Mouse (Mus musculus): Measurements from ENCODE around the gene Fcna.

Gene Fcna

GRCm38 (mm10) chr2:25577951-25578795 lies 49.7 kb downstream of the Fcna start:
- DNase-seq (ENCODE audit: low spot score): no peak

DNA sequence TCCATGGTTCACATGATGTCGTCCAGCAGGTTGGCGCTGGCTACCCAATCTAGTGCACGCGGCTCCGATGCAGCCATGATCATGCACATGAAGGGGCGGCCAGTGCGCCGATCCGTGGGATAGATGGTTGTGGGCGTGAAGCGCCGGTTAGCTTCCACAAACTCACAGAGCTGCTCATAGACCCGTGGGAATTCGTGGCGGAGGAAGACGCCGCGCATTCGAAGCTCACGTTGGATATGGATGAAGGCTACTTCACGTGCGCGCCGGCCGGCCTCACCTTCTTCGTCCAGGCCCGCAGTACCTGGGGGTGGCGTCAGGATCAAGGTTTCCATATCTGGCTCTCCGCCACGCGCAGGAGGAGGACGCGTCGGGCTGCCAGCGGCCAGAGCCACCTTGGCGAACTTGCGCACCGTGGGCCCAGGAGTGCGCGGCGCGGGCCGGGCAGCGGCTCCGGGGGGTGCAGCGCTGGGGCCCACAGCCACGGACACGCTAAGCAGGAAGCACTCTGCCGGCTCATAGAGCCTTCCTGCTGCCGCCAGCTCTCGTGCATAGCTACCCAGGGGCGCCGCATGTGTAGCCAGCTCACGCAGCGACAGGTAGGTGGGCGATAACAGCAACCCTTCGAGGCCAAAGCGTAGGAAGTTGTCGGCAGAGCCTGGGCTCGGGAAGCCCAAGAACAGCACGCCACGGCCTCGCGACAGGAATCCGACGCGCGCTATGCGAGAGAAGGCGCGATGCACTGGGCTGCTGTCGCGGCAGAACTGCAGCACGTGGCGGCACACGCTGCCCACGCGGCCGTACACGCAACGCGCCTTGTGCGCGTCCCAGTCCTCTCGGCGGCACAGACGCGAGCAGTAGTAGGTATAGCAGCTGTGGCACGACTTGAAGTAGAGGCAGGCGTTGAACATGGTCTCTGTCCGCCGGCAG lies 50.6 kb downstream of the Fcna start:
- no peak for DNase-seq (ENCODE audit: low spot score)

GRCm38 (mm10) chr2:25576028-25576850 lies 51.6 kb downstream of the Fcna start:
- DNase-seq (ENCODE audit: low spot score): no peak

DNA sequence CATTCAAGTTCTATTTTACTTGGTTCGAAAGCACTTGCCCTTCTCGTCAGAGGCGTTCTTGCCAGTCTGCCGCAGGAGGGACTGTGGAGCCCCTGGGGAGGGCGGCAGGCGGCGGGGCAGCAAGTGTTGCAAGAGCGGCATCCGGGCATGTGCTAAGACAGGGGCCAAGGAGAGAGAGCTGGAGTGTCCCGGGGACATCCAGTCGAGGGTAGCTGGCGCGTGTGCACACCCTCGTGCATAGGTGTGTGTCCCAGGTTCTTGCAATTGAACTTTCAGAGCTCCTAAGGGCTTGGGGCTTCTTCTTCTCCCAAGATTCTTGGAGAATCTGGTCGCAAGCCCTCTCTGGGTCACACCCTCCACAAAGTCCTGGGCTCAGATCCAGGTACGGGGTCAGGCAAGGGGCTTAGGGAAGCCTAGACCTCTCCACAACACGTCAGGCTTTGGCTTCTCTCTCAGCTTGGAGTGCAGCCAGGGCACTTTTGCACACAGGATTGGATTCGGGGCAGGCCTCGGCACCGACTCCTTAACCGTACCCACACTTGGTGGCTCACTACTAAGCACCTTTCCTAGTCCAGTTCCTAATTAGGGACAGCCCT lies 52.3 kb downstream of the Fcna start:
- no peak for DNase-seq (ENCODE audit: low spot score)
